Mouse (Mus musculus) embryo, embryonic 9.5 days (tissue): ENCODE data around the gene Btbd16.

Experiments
- DNase-seq: peaks from one replicate; pipeline ENCODE4 v3.0.0-alpha.2; 2017; ENCODE audit errors: extremely low spot score

Btbd16 gene

DNA sequence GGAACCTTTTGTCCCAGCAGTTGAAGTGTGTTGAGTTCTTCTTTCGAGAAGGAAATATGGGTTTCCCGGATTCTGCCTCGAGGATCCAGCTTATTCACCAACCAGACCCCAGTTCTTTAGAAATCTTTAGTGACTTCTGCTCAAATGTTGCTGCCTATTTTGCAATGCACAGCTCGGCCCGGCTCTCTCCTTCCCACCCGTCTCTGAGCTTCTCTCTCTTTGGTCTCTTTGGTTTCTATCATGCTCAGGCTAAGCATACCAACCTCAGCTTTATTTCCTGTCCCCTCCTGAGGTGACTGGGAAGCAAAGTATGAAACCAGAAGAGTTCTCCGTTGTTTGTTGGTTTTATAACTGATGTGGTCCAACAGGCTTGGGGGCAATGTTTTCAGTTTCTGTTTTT lies 42.4 kb downstream of the Btbd16 start:
- DNase-seq: no peak

DNA sequence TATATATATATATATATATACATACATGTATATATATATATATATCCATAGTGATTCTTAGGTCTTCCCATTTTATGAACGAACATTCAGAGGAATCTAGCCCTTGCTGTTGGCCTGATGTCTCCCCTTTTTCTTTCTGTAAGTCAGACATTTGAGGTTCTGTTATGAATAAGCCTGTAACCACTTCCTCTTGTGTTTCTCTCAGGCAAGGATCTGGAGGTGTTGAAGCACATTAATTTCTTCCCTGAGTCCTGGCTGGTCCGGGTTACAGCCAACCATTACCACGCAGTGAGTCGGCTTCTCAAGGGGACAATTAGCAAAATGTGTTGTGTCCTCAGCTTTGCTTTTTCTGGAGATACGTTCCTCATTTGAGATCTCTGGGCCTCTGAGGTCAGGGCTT lies 44.9 kb downstream of the Btbd16 start:
- DNase-seq: no peak

DNA sequence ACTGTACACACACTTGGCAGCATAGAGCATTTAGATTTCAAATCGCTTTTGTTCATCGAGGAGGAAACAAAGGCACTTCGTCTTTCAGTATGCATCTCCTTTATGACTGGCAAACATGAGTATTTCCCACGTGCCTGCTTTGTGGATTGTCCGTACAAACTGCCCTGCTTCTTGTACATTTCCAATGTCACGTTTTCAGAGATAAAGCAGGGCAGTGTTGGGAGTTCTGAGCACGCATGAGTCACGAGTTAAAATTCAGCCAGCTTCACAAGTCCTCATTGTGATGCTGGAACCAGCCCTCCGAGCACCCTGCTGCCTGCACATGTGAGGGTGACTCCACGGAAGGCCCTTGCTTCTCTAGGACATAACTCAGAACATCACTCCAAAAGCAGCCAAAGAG lies 45.8 kb downstream of the Btbd16 start:
- no peak for DNase-seq

DNA sequence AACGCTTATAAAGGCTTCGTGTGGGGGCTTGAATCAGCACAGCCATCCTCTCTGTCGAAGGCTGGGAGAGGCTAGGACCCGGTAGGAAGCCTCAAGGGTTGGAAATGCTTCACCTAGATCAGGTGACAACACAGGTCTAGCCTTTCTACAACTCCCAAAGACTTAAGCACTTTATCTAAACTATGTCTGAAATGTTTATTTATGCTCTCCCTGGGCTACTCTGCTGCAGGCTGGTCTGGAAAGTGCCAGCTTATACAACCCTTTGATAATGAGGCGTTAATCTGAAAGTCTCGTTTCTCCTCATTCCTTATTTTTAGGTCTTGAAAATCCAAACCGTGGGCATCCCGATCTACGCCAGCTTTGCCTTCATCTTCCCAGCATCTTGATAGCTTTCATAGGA lies 50.1 kb downstream of the Btbd16 start:
- no peak for DNase-seq

DNA sequence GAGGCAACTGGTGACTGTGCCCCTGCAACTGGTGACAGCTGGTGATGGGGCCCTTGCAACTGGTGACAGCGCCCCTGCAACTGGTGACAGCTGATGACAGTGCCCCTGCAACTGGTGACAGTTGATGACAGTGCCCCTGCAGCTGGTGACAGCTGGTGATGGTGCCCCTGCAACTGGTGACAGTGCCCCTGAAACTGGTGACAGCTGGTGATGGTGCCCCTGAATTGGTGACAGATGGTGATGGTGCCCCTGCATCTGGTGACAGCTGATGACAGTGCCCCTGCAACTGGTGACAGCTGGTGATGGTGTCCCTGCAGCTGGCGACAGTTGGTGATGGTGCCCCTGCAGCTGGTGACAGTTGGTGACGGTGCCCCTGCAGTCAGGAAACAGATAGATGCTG lies 52.5 kb downstream of the Btbd16 start:
- no peak for DNase-seq

DNA sequence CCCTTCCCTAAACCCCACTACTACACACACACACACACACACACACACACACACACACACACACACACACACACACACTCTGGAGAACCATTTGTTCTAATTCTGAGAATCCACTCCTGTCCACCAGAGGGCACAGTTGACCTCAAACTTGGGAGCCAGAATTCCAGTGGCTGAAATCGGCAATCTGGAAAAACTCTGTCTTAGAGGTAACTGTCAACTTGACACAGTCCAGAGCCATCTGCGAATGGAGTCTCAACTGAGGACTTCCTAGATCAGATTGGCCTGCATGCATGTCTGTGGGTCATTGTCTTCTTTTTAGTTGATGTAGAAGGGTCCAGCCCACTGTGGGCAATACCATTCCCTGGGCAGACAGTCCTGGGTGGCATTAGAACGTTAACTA lies 53.6 kb downstream of the Btbd16 start:
- peak; percentile 55 for DNase-seq

DNA sequence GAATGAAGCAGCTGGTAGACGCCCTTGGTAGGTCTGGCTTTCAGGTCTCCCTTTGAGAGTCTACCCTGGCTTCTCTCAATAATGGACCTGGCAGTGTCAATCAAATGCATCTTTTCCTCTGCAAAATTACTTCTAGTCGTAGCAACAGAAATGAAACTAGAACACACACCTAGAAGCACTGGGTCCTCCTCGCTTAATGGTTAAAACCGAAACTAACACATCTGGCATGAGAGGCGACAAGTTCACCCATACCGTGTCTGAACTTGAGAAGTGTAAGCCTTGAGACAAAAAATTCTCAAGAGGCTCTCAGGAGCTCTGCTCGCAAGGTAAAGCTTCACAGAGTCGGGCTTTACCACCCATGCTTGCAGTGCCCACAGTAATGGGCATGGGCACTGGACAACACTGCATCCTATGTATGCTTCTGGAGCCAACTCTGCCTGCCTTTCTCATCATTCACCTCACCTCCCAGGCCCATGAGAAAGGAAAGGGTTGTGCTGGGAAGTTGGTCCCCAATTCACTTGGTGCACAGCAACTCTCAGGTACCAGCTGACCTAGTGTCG lies 54.1 kb downstream of the Btbd16 start:
- DNase-seq: no peak

DNA sequence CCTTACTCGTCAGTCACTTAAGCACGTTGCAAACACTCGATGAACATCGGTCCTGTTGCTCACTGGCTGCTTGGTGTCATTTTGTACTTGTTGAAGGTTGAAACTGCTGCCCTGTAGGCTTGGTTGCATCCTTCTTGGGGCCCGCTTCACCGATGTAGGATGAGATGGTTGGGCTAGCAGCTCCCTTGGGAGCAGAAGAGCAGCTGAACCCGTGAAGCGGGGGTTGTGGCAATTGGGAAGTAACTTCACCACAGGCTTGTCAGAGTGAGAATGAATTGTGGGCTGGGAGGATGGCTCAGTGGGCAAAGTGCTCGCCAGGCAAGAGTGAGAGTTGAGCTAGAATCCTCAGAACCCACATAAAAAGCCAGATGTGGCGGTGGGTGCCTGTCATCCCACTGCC lies 54.6 kb downstream of the Btbd16 start:
- no peak for DNase-seq

DNA sequence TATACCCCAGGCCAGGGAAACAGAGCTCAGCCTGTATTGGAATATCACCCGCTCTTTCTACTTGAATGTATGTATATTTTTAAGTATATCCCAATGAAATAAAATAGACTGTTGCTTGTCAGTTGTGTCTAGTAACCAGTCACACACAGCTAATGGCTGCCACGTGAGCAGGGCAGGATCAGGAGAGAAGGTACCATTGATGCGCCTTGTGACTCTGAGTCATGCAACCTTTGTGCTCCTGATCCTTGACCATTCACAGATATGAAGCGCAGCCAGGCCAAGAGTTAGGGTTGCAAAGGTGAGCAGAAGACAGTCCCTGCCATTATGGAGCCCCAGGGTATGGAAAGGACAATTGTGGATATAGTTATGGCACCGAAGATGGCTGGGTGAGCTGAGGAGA lies 57.7 kb downstream of the Btbd16 start:
- DNase-seq: no peak

DNA sequence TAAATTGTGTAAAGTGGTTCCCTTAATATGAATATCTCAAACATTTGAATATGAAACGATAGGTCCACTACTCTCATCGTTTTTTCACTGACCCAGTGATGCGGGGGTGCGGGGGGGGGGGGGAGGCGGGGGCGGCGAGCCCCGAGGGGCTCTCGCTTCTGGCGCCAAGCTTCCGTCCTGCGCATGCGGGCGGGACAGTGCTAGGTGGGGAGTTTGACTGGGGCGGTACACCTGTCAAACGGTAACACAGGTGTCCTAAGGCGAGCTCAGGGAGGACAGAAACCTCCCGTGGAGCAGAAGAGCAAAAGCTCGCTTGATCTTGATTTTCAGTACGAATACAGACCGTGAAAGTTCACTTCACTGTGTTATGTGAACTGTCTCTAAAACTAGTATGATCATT lies 60.4 kb downstream of the Btbd16 start:
- peak; percentile 100 for DNase-seq

DNA sequence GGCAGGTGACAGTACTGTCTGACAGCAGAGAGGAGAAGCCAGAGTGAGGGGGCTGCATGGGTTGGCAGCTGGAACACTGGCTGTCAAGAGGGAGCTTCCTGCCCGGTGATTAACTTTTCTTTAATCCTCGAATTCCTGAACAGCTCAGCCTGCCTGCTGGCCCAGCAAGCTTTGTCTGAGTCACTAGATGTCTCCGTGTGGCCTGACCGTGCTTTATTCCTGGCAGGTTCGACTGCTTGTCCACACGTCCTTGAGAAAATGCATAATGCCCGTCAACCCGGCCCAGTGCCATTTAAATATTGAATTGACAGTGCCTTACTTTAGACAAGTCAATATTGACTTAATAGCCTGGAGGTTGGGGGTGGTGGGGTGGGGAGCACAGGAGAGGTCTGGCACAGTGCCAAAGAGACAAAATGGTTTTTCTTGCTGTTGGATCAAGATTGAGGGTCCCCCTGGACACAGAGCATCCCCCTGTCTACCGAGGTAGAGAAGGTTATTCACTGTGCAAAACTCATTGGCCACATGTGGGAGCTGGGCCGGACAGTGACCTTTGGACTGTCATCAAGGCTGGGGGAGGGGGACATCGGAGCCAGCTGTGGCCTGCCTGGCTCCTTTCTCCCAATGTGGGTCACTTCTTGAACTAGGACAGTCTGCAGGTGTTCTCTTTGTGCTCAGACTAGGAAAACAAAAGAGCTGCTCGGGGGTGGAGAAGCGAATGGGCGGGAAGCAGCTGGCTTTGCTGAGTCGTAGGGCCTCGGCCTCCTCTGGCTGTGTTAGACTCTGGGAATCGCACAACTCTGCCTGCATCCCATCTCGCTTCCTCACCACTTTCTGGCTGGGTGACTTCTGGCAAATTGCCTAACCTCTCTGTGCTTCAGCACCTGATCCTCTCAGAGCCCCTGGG lies 61.3 kb downstream of the Btbd16 start:
- DNase-seq: peak; percentile 67

DNA sequence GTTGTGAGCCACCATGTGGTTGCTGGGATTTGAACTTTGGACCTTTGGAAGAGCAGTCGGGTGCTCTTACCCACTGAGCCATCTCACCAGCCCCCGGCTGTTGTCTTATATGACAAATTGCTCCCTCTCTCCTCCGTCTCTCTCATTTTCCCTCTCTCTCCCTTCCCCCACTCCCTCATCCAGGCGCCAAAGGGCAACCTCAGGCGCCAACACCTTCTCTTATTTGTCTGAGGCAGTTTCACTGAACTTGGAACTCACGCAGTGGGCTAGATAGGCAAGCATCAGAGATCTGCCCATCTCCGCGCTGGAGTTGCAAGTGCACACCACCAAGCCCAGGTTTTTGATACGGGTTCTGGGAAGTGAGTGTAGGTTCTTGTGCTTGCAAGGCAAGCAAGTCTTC lies 62.2 kb downstream of the Btbd16 start:
- DNase-seq: no peak

DNA sequence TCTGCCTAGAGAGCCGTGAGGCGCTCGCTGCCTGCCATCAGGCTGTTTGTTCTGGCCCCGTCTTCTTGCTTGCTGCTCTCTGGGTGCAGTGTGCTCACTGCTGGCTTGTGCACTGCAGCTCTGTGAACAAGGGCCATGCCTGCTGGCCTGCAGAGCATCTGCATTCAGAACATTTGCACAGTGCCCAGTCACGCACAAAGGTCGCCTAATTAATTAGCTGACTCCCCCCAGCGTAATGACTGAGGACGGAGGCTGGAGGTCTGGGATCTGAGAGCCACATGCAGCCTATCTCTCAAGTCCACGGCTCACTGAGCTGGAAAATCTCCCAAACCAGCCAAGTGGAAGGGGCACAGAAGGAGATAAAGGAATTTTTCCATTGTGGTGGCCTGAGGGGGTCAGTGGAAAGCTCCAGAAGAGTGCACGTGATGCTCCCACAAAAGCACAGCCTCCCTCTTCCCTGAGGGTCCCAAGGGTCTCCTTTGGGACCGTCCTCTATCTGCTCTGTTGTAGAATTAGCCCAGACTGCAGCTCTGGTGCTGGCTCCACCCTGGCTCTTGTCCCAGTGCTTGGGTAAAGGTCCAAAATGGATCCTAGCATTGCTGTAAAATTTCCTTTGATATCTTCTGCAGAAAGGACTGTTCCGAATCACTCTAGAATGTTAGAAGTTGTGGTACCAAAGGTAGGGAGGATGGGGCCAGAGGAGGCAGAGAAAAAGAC lies 64.2 kb downstream of the Btbd16 start:
- peak; percentile 72 for DNase-seq

DNA sequence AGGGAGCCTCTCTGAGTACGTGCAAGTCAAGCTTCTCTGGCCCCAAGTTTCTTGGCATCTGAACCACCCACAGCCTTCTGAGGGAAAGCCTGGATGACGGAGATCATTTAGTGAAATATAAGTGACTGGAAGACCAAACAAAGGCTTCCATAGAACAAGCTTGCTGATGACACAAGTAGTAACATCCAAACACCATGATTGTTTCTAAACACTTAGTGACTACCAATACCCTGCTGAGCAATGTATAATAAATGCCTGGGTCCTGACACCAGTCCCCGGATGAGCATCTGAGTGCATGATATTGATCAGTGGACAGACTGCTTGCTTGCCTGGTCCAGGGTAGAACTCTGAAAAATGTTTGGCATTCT lies 64.8 kb downstream of the Btbd16 start:
- no peak for DNase-seq

DNA sequence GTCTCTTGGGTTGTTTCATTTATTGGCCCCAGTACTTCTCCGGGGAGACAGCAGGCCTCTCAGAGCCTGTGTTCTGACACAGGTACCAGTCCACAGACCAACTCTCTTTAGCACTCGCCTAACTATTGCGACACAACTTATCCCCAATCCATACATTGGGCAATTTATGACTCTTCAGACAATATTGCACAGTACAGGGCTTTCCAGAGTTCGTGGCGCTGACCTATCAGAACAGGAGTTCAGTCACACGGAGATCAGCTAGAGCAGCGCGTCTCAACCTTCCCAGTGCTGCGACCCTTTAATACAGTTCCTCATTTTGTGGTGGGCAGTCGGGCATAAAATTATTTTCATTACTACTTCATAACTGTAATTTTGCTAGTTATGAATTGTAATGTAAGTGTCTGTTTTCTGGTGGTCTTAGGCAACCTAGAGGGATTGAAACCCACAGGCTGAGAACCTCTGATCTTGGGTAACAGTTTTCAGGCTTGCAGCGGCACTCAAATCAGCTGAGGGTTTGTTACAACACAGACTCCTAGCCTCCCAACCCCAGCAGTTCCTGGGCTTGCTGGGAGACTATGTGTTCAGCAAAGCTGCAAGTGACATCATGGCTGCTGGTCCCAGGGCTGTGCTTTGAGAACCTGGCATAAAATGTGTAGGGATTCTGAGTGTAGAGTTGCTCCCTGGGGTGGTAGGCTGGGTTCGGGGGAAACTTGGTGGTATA lies 65.7 kb downstream of the Btbd16 start:
- DNase-seq: no peak

DNA sequence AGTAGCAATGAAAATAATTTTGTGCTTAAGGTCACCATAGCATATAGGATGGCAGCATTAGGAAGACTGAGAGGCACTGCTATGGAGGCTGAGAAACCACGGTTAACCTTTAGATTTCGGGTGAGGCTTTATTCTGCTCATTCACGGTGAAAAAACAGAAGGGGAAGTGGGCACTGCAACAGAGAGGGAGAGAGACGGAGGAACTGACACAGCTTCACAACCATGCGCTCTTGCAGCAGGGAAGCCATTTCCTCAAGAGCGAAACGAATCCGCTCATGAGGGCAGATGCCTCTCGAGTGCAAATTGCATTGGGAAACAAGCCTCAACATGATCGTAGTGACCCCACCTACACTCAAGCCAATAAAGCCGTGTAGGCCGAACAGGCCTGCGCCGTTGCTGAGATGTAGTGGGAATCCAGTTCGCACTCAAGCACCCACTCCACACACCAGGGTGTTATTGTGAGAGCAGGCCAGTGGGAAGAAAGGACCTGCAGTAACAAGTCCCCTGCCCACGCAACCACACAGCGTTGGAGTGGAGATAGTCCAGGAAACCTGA lies 73.4 kb downstream of the Btbd16 start:
- no peak for DNase-seq

DNA sequence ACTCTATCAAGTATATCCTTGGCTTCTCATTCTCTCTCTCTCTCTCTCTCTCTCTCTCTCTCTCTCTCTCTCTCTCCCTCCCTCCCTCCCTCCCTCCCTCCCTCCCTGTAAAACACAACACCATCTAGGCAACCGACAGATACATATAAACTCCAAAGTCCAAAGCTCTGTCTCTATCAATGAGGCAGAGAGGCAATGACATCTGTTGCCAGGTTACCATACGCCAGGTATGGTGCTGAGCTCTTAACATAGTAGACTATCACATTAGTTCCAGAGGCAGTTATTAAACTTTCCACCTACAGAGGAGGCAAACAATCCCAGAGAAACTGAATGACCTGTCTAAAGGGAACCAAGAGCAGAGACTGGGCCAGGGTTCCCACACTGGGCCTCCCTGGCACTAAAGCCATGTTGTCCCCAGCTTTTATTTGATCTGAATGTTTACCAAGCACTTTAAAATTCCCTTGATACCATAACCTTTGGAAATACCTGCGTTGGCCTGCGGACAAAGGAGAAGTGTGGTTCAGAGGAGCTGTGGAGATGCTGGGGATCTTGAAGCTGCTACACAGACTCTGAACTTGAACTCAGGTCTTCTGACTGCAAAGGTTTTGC lies 80.9 kb downstream of the Btbd16 start:
- no peak for DNase-seq

DNA sequence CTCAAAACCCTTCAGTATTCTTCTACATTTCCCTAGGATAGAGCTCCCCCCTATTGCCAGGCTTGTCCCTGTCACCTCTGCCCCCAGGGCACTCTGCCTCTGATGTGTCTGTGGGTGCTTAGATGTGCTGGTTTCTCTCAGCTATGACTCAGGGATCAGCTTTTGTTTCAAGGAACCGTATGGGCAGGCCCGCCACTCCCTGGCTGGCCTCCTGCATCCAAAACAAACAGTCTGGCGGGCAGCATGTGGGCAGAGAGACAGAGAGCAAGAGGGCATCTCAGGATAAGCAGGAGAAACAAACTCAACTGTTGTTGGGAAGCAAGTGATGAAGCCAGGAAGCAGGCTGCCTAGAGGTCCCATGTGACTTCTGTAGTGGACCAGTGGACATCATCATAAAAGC lies 81.8 kb downstream of the Btbd16 start:
- DNase-seq: no peak

DNA sequence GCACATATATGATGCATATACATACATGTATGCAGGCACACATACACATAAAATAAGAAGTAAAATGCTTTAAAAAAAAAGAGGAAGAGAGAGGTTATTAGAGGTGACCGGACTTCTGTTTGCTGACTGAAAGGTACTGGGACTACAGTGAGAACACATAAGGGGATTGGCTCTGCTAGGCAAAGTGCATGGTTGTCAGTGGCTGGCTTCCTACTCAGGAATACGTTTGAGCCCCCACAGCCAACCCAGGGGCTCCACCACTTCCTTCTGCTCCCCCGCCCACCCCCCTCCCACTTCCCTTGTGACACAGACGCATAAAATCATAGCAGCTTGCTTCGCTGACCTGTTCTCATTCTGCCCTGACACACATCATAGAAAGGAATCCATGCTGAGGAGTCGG lies 84.1 kb downstream of the Btbd16 start:
- DNase-seq: no peak

DNA sequence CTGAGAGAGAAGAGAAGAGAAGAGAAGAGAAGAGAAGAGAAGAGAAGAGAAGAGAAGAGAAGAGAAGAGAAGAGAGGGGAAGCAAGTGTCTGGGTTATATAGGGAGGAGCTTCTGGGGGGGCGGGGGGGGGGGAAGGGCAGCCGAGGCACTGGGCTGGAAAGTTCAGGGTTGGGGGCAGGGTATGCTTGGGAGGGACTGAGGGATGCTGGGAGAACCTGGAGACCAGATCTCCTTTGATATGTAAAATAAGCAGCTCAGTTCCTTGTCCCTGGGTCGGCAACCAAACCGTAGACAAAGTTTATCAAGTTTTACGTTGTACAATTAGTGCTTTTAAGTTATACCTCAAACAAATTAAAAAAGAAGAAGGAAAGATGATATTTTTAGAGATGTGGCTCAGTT lies 86.1 kb downstream of the Btbd16 start:
- DNase-seq: no peak

DNA sequence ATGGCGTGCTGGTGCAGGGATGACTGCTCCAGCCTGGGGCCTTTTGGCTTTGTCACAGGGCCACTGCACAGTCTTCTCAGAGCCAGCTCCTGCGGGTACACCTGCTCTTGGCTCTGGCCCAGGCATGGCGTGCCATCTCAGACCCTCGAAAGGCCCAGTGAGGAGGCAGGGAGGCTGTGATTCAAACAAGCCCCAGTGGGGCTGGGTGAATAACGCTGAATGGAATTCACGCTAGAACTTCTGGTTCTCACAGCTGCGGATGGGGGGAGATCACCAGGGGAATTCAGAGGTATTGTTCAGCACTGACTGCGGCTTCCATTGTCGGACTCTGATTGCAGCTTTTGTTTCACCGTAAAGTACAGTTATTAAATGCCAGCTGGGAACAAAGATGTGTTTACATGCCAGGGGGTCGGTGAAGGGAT lies 86.9 kb downstream of the Btbd16 start:
- DNase-seq: peak; percentile 22

DNA sequence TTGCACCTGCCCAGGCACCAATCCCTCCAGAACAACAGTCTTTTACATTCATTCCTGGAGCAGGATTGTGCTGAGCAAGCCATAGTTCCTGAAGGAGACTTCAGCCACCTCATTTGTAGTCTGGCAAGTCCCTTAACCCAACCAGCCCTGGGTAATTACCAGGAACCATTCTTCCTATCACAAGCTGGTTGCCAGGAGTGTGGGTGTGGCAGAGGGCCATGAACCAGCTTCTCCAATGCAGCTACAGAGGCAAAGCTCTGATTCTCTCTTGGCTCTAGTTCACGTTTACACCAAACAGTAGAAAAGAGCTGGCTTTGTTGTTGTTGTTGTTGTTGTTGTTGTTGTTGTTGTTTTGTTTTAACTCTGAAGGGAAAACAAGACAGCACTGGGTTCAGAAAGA lies 88.6 kb downstream of the Btbd16 start:
- no peak for DNase-seq
